Mouse (Mus musculus) bone marrow, adult 2 months (tissue): ENCODE results near the gene Pkp3. TPM values are rescaled to one million over a fixed set of nuclear protein-coding genes. Genes with fewer than 3 reads are reported as not detected.

ENCODE experiments used
- H3K27ac ChIP-seq: fragments of 200-500 bp; 2 replicates; pipeline ENCODE4 v1.5.1; 2012; ENCODE audit warnings: low read depth, mild to moderate bottlenecking, control low read depth, inconsistent platforms, low read length; ENCODE audit not compliant: control insufficient read depth, poor library complexity, insufficient read depth
- H3K4me1 ChIP-seq: fragments of 200-500 bp; 2 replicates; pipeline ENCODE4 v1.6.1; 2011; ENCODE audit warnings: low read length; ENCODE audit not compliant: control insufficient read depth, insufficient read depth
- H3K4me3 ChIP-seq: fragments of 200-500 bp; replicated peaks from 2 replicates; pipeline ENCODE3; 2011; ENCODE audit warnings: mild to moderate bottlenecking, low read depth, low read length, control low read depth; ENCODE audit not compliant: control insufficient read depth
- CTCF ChIP-seq: fragments of 200-500 bp; IDR thresholded peaks from 2 replicates; pipeline ENCODE4 v1.5.1; 2011; ENCODE audit warnings: low read length, control low read depth; ENCODE audit not compliant: control insufficient read depth, insufficient read depth
- POLR2A ChIP-seq: fragments of 200-500 bp; IDR thresholded peaks from 2 replicates; pipeline ENCODE4 v1.6.1; 2011; ENCODE audit warnings: low read depth, mild to moderate bottlenecking, control low read depth, low read length, borderline replicate concordance; ENCODE audit not compliant: control insufficient read depth
- WGBS: fragments of 180-500 bp; shearing (Covaris S2); methylation state at CpG from one replicate; pipeline ENCODE4 v1.1.7; 2018; 5-methylcytosine and 5-hydroxymethylcytosine counted together
- polyA plus RNA-seq: library from polyadenylated mRNA; stranded (reverse); fragments of >200 nt; gene quantifications from 2 replicates; pipeline ENCODE4 v1.2.4, GENCODE M21; 2011; ENCODE audit warnings: low replicate concordance; ENCODE audit not compliant: missing spikeins, insufficient read depth, insufficient read length

Gene Pkp3
- polyA plus RNA-seq, 1 experiment = 15.9 TPM

GRCm38 (mm10) chr7:141131904-141132755, 54.1 kb downstream of the Pkp3 start:
- 56% methylated on average over 12 of the region's 12 CpGs for WGBS
- H3K4me3 ChIP-seq = peak overlapping the region; percentile 81
- TF ChIP-seq CTCF (no peak), POLR2A (no peak)
- no peaks in the 10 kb centered on the region; the same call in 1 of the 2 replicates for H3K4me1 ChIP-seq
- H3K27ac ChIP-seq = peak overlapping the region; percentile 89

Other genes starting within 250 kb of the Pkp3 start
- 3.3 TPM in 1 of 2 replicates, not detected in the other for gene Urah, start 243.2 kb upstream of the Pkp3 start, polyA plus RNA-seq
- not detected in 2 replicates for gene Scgb1c1, start 232.7 kb upstream of the Pkp3 start, polyA plus RNA-seq
- not detected in 2 replicates for gene Odf3, start 230.4 kb upstream of the Pkp3 start, polyA plus RNA-seq
- gene Gm45785, start 221.9 kb upstream of the Pkp3 start, polyA plus RNA-seq = not detected in 2 replicates
- gene Ric8a, start 221.3 kb upstream of the Pkp3 start, polyA plus RNA-seq = 26.4 and 53.0 TPM in 2 replicates
- gene Bet1l, start 220.6 kb upstream of the Pkp3 start, polyA plus RNA-seq = 11.7 and 18.1 TPM in 2 replicates
- 239 and 252 TPM in 2 replicates for gene Psmd13, start 196.2 kb upstream of the Pkp3 start, polyA plus RNA-seq
- gene Sirt3, start 195.9 kb upstream of the Pkp3 start, polyA plus RNA-seq = 13.1 and 27.0 TPM in 2 replicates
- not detected in 2 replicates for gene Cox8b, start 177.8 kb upstream of the Pkp3 start, polyA plus RNA-seq
- gene Nlrp6, start 157.3 kb upstream of the Pkp3 start, polyA plus RNA-seq = 1.9 and 3.1 TPM in 2 replicates
- gene Pgghg, start 136.8 kb upstream of the Pkp3 start, polyA plus RNA-seq = 6.9 and 13.3 TPM in 2 replicates
- 1.7 TPM in 1 of 2 replicates, not detected in the other for gene Ifitm5, start 127.9 kb upstream of the Pkp3 start, polyA plus RNA-seq
- gene Gm45717, start 122.3 kb upstream of the Pkp3 start, polyA plus RNA-seq = not detected in 2 replicates
- gene Ifitm2, start 122.2 kb upstream of the Pkp3 start, polyA plus RNA-seq = 71.7 and 147 TPM in 2 replicates
- 32.8 and 82.9 TPM in 2 replicates for gene Ifitm1, start 111.0 kb upstream of the Pkp3 start, polyA plus RNA-seq
- 166 and 209 TPM in 2 replicates for gene Ifitm3, start 67.4 kb upstream of the Pkp3 start, polyA plus RNA-seq
- 195 and 524 TPM in 2 replicates for gene Ifitm6, start 60.3 kb upstream of the Pkp3 start, polyA plus RNA-seq
- not detected in 2 replicates for gene Gm17387, start 49.1 kb upstream of the Pkp3 start, polyA plus RNA-seq
- 0.36 and 2.1 TPM in 2 replicates for gene B4galnt4, start 17.1 kb upstream of the Pkp3 start, polyA plus RNA-seq
- 10.4 and 19.8 TPM in 2 replicates for gene Sigirr, start 22.4 kb downstream of the Pkp3 start, polyA plus RNA-seq
- 2.5 TPM in 1 of 2 replicates, not detected in the other for gene Ano9, start 39.6 kb downstream of the Pkp3 start, polyA plus RNA-seq
- 66.7 and 84.6 TPM in 2 replicates for gene Ptdss2, start 44.2 kb downstream of the Pkp3 start, polyA plus RNA-seq
- 17.8 and 27.6 TPM in 2 replicates for gene Rnh1, start 94.6 kb downstream of the Pkp3 start, polyA plus RNA-seq
- gene Hras, start 115.8 kb downstream of the Pkp3 start, polyA plus RNA-seq = 108 and 168 TPM in 2 replicates
- gene Lrrc56, start 115.9 kb downstream of the Pkp3 start, polyA plus RNA-seq = 2.2 and 3.1 TPM in 2 replicates
- gene Lmntd2, start 135.9 kb downstream of the Pkp3 start, polyA plus RNA-seq = 0.47 and 1.9 TPM in 2 replicates
- gene Rassf7, start 137.6 kb downstream of the Pkp3 start, polyA plus RNA-seq = 10.1 and 17.9 TPM in 2 replicates
- gene Phrf1, start 150.6 kb downstream of the Pkp3 start, polyA plus RNA-seq = 76.7 and 130 TPM in 2 replicates
- 37.9 and 60.3 TPM in 2 replicates for gene Irf7, start 188.3 kb downstream of the Pkp3 start, polyA plus RNA-seq
- not detected in 2 replicates for gene Cdhr5, start 198.6 kb downstream of the Pkp3 start, polyA plus RNA-seq
- gene Sct, start 200.9 kb downstream of the Pkp3 start, polyA plus RNA-seq = not detected in 2 replicates
- gene Drd4, start 213.8 kb downstream of the Pkp3 start, polyA plus RNA-seq = not detected in 2 replicates
- 49.1 and 51.4 TPM in 2 replicates for gene Deaf1, start 249.5 kb downstream of the Pkp3 start, polyA plus RNA-seq
- 23.5 and 33.0 TPM in 2 replicates for gene Tmem80, start 249.5 kb downstream of the Pkp3 start, polyA plus RNA-seq